Mouse (Mus musculus): Measurements from ENCODE around the gene Dcaf17.

Gene Dcaf17

DNA sequence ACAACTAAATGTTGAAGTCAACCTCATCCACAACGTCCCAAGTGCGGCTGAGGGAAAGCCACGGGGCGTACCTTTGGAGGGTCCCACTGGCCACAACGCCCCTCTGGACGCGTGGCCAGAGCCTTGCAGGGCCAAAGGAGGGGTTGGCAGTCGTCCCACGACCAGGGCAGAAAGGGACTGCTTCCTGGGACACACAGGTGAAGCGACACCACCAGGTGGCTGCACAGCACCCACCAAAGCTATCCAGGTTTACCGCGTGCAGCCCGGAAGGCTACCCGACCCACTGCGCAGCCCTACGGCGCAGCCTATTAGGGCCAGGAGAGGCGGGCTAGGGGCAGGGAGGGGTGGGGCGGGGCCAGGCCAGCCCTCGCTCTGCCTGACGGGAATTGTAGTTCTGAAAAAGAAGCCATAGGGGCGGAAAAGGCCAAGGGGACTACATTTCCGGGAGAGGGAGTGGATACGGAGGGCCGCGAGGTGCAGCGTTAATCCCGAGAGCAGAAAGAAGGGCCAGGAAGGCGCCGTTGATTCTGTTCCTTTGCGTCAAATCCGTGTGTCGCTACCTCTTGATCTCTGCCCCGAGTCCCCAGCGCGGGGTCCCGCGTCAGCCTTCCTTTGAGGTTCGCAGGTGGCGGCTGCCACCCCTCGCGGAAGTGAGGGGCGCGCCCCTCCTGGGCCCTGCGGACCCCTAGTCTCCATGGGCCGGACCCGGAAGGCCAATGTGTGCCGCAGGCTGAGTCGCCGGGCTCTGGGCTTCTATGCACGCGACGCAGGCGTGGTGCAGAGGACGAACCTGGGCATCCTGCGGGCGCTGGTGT lies at the start of gene Dcaf17, which contains the start of gene Mettl8:
TSS of gene Dcaf17 (plus strand) at position 29 of the 815 bp plus-strand sequence.
TSS of gene Mettl8 (minus strand) at position 284 of the 815 bp plus-strand sequence.
- peak; percentile 87 to 93 for DNase-seq (ENCODE audit: low spot score in 2 of 2)

DNA sequence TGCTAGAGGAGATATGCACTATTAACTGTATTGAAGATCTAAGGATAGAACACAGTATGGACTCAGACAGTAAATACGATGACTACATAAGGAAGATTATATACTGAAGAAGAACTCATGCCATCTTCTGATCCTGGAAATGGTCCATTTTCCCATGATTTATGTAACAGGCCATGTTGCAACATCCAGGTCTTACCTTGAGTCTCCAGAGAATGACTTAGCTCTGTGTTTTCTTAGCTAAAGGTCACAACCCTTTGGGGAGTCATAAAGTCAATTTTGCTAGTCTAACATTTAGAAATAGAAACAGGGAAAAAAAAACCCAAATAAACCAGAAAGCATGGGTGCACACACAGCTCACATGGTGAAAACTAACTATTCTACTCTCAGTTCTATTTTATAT lies 43.3 kb upstream of the Dcaf17 start:
- DNase-seq (ENCODE audit: low spot score in 2 of 2), result no peak

DNA sequence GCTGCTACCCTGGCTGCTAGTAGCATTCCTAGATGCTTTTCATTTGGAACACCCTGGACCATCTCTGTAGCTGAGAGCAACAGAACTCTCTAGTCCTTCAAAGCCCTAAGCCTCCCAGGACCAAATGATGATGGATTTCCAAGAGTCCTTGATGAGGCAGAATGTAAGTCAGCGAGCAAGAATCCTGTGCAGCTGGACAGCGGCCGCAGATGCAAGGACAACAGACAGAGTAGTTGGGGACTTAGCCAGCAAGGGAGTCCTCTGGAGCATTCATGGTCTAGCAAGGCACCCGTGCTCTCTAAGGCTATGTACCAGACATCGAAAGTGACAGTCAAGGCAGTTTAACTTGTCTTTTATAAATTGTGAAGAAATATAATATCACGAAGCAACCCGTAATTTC lies 41.6 kb upstream of the Dcaf17 start:
- no peak for DNase-seq (ENCODE audit: low spot score in 2 of 2)

DNA sequence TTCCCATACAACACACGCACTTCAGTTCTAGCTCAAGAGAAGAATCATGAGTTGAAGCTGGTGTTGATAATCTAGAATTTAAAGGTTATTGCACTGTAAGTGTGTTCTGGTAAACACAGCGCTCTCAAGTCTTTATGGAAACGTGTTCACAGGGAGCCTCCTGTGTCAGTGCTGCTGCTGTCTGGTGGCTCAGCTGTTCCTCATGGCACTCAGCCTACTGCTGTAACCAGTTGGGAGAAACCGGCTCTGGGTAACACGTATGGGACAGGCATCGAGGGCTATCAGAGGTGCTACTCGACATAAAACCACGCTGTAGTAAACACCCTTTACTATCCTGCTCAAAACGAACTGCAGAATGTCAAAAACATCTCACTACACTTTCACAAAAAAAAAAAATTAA lies 35.9 kb upstream of the Dcaf17 start:
- DNase-seq (ENCODE audit: low spot score in 2 of 2), result no peak

DNA sequence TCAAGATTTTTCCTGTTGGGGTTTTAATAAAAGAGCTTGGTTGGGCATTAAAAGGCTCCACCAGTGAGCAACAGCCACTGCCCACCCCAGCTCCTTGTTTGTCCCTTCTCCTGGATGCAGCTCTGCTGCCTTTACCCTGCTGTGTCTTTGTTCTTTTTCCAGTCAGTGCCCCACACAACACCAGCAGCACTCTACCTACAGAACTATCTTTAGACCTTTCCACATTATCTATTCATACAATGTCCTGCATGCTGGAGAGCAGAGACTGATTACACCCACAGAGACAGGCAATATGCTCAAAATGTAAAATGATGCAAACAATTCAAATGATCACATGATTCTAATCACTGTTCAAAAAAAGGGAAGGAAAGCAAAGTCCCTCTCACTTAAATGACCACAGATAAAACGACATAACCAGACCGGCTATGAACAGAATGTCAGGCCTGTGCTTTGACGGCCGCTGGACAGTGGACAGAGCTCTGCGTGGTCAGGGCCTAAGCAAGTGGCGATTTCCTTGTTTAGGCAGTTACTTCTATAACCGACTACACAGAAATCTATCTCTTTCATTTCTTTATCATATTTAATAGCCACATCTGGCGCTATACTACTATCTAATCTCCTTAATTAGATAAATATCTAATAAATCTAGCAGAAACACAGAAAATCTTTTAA lies 35.3 kb upstream of the Dcaf17 start:
- DNase-seq (ENCODE audit: low spot score in 2 of 2), result no peak

DNA sequence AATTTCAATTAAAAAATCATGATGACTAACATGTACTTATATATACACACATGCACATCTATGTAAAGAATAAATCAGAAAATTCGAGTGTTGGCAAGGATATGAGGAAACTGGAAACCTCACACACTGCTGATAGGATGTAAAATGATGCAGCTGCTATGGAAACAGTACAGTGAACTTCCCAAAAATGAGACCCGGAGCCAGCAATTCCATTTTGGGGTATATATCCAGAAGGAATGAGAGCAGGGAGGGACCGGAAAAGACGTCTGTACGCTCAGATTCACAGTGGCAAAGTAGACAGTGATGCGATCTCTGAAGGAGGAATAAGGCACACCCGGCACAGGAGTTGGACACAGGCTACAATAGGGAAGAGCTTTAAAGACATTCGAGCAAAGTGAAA lies 34.5 kb upstream of the Dcaf17 start:
- peak; percentile 16 to 37 for DNase-seq (ENCODE audit: low spot score in 2 of 2)

DNA sequence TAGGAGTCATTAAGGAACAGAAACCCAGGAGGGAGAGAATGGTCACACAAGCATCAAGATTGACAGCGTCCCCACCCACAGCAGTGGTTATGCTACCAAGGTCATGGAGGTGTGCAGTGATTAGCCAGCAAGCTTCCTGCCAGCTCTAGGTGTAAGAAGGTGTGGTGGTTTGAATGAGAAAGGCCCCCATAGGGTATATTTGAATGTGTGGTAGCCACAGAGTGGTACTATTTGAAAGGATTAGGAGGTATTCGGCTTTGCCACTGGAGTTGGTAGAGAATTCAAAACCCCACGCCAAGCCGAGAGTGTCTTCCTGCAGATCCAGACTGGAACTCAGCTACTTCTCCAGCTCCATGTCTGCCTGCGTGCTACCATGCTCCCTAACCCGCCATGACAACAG lies 32.1 kb upstream of the Dcaf17 start:
- no peak for DNase-seq (ENCODE audit: low spot score in 2 of 2)

DNA sequence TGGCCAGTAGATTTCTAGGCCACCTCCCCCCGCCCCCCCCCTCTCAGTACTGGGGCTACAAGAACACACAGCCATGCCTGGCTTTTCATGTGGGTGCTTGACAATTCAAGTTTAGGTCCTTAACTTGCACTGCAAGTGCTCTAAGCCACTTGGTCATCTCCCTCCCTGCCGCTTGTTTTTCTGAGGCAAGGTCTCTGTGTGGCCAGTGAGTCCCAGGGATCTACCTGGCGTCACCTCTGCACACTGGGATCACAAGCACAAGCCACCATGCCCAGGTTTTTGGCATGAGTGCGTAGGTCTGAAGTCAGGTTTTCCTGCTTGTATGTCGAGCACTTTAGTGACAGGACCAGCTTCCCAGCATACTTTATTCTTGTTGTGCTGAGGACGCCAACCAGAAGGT lies 31.1 kb upstream of the Dcaf17 start:
- DNase-seq (ENCODE audit: low spot score in 2 of 2), result no peak

DNA sequence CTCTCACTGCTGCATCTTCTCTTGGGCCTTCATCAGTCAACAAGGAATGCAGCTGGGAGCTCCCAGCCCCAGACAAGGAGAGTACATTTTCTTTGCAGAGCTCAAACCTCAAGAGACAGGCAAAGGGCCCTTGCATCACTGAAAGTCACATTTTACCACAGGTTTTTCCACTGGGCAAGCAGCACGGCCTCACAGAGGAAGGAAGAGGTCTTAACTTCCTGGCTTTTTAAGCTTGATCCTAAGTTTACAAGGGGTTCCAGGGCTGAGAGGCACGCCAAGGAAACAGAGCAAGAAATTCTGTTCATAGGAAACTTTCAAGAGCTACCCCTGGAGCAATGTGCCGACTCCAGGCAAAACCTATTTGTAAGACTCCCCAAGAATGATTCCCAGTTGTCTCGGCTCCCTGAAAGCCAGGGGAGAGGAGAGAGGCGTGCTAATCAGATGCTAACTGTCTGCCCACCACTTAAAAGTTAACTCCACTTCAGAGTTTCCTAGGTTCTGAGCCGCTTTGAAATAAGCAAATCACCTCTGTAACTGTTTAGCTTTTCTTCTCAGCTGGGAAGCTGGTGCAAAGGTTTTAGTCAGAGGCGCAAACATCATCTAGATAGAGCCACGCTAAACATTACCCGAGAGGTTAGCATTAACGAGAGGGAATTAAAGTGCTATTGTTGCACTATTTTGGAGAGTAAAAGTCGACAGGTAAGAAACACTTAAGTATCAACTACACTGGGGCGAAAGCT lies 29.4 kb upstream of the Dcaf17 start:
- no peak for DNase-seq (ENCODE audit: low spot score in 2 of 2)

DNA sequence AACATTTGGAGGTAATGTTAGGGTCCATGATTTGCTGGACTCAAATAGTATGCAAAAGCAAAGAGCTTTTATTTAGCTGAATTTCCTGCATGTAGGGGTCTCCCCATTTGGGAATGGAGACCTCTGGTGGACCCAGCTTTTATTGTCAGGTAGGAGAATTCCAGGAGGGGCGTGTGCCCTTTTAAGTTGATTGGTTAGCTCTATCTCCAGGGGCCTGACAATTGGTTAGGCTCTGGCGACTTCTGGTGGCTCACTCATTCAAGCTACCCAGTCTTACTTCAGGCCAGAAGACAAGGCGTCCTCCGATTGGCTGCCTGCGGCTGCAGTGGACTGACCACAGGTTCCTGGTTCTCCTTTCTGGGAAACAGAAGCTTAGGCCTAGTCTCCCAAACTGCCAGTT lies 28.3 kb upstream of the Dcaf17 start:
- no peak for DNase-seq (ENCODE audit: low spot score in 2 of 2)

DNA sequence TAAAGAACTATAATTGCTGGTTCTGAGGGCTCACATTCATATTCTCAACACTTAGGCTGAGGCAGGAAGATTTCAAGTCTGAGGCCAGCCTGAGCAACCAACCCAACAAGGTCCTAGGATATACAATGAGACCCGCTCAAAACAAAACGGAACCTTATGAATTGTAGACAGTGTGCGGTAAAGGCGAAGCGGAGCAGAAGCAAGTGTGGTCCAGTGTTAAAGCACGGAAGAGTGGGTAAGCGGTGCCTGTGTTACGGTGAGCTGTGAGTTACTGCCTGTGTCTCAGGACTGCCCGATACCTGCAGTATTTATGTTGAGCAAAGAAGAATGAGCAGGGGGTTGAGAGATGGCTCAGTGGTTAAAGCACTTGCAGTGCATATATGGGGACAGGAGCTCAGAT lies 27.5 kb upstream of the Dcaf17 start:
- no peak for DNase-seq (ENCODE audit: low spot score in 2 of 2)

DNA sequence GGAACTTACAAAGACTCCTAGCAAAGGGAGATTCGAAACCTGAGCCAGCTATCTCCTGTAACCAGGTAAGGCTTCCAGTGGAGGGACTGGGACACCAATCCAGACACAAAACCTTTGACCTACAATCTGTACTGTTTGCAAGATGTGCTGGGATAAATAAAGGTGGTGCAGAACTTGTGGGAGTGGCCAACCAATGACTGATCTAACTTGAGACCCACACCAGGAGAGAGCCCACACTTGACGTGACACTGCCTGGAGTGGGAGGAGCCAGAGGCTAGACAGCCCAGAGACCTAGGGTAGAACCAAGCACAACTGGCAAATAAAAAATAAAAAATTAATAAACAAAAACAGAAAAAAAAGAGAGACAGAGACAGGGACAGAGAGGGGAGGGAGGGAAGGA lies 24.5 kb upstream of the Dcaf17 start:
- DNase-seq (ENCODE audit: low spot score in 2 of 2), result no peak

DNA sequence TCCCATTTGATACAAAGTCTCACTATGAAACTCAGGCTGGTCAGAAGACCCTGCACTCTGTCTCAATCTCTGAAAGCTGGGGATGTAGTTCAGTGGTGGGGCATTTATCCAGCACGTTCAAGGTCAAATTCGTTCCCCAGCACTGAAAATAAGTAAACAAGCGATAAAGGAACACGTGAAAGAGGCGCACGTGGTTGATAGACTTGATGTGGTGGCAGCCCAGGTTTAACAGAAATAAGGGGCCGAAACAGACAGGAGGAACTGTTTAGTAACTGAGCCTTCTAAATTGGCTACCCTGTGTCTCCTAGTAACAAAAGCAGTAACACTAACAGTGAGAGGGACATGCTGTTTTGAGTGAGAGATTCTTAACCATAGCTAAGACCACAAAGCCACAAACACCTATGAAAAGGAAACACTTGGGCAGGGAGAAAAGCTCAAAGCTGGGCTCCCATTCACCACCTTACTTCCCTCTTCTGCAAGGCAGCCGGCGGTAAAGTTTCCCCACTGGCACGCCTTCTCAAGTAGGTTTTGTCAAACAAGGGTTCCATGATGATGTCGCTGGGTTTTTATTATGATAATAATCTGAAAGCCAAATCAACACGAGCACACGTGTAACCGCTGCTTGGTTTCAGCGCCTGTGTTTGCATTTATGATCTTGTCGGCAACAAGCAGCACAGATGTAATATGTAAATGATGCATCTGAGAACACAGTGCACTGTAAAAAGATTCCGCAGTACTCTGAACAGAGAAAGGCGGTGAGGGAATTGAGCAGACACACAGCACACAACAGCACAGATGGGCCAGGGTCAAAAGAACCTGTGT lies 22.9 kb upstream of the Dcaf17 start:
- no peak for DNase-seq (ENCODE audit: low spot score in 2 of 2)

DNA sequence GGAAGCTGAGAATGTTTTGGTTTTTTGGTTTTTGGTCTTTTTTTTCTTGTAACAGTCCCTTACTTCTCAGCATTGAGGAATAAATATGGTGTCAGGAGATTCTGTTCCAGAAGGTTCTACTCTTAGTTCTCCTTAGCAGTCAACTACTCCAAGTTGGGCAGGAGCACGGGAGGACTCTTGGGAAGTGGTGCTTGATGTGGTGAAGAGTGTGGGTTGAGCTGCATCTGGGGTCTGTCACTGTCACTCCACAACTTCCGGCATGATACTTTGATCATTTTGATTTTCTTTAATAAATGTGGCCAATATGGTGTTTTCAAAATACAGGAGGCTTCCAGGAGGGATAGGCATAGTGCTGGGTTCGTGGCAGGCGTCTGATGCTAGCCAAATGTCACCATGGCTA lies 22.1 kb upstream of the Dcaf17 start:
- DNase-seq (ENCODE audit: low spot score in 2 of 2), result no peak

DNA sequence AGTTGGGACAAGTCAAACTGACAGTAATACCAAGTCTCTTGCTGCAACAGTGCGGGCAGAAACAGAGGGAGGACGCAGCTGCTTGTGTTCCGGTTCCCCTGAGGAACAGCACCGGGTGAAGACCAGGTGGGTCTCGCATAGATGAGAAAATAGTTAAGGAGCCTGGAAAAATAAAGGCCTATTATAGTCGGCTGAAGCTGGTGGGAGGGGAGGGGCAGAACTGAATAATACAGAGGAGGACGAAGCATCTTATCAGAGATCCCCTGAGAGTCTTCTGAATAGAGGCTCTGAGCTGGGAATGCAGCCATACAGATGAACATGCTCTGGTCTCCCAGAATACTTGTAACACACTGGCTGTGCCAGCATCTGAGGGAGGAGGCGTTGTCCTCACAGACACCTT lies 21.1 kb upstream of the Dcaf17 start:
- no peak for DNase-seq (ENCODE audit: low spot score in 2 of 2)

DNA sequence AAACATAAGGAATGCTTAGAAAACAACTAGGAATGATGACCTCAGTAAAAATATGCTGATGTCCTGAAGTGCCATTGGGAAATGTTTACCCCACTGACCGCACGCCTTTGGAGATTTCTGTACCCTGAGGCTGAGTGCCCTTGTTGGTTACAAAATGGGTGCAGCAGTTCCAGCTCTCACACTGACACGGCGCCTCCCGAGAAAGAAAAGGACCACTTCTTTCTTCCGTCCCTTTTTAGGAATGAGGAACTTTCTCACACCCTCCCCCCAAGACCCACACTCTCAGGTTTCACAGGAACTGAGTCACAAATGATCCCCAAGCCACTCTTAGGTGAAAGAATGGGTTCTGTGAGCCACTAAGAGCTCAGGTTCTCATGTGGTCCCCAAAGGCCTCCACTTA lies 17.7 kb upstream of the Dcaf17 start:
- no peak for DNase-seq (ENCODE audit: low spot score in 2 of 2)

DNA sequence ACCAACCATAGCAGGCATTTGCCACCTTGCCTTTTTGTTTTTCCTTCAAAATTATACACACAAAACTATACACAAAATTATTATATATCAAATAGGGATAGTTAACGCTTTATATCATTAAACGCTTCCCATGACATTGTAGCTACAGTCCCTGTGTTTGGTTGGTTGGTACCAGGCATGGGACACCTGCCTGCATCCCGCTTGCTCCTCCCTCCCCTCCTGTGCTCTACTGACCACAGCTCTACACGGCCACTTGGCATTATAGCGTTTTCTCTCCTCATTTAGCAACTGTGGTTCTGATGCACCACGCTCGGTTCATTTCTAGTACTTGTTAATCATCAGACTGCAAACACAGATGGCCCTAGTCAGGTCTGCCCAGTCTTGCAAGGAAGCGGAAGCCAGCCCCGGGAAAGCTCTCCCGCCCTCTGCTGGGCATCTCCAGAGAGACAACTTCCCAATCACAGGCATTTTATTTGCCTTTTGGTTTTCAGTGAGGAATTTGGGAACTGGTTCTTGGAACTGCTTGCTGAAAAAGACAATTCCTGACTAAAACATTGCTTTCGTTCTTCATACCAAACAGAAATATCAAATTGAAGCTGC lies 15.5 kb upstream of the Dcaf17 start:
- peak; percentile 90 to 91 for DNase-seq (ENCODE audit: low spot score in 2 of 2)

DNA sequence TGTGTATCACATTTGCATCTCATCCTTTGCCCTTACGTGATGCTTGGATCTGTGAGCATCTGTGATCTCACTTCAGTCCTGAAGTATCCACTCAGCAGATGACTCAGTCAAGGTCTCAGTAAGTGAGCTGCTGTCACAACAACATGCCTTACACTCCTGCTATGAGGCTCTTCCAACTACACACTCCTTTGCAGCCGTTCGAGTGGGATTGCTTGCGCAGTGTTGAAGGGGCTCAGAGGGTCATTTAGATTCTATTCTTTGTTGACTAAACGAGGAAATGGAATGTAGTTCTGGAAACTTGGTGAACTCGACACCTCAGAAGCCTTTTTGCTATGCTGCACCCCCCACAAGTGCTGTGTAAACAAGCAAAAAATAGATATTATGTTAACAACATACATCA lies 9.0 kb upstream of the Dcaf17 start:
- no peak for DNase-seq (ENCODE audit: low spot score in 2 of 2)

DNA sequence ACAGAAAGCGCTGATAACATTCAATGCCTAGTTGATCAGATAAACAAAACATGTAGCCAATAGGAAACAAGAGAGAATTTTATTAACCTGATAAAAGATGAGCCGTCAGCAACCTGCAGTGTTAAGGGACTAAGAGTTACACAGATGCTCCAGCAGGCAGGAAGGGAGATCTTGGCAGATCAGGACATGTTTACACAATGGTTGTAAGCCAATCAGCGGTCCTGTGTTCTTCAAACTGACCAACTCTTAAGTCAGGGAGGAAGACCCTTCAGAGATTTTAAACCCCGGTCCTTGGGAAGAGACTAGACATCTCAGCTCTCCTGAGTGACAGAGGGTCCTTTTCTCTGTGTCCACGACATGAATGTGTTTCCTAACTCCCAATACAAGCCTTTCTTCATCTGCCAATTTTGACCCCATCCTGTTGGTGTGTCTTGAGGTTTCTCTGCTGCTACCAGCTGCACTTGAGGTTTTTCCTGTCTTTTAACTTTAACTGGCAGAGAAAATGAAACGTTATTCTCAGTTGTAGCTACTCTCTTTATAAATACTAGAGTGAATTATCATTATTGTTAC lies 8.3 kb upstream of the Dcaf17 start:
- no peak for DNase-seq (ENCODE audit: low spot score in 2 of 2)

DNA sequence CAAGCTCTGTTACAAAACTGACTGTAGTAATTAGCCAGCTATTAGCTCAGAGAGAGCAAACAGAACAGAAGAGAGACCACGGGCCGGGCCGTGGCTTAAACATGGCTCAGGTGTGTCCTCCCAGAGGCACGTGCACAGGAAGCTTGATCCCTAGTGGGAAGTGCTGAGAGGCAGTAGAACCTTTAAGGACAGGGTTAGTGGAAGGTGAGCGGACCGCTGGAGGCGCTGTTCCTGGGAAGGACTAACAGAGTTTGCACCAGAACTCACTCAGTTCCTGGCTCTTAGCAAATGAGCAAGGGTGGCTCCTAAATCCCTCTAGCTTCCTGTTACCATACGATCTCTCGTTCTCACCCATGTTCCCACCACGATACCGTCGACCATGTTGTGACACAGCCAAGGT lies 6.2 kb upstream of the Dcaf17 start:
- no peak for DNase-seq (ENCODE audit: low spot score in 2 of 2)

DNA sequence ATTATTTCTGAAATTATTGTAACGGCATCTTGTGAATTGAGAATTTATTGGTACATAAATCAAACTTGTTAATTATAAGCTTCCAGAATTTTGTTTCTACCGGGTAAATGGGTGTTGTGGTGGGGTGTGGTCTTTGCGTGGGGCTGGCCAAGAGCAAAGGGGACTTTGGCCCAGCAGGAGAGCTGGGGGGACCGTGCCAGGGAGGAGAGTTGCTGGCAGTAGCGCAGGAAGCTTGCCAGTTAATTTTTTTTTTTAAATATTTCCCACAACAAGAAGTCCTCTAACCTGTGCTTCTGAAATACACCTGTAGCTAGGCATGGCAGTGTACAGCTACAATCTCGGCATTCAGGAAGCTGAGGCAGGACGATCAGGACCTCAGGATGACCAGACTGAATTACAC lies 4.6 kb upstream of the Dcaf17 start:
- DNase-seq (ENCODE audit: low spot score in 2 of 2), result no peak

Data from right cerebral cortex, adult 2 months (tissue).